33 mouse cellular contexts compared by ENCODE assay signal in genomic region chr11:96425193-96425592, GRCm38 (mm10). TPM values are rescaled to one million over a fixed set of nuclear protein-coding genes. Genes with fewer than 3 reads are reported as not detected.
DNase-seq lines count a peak whose midpoint lies in the region; ATAC-seq and TF ChIP-seq lines count a peak whose summit lies in the region.
"Had no signal": no experiment of that assay in that cellular context is flagged by ENCODE, and none has a peak within 500 bp of the region (broad histone marks: within the 10 kb centered on the region; RNA-seq: fewer than 3 reads in every experiment).

No protein-coding gene starts in this region.

- no peaks in the 10 kb centered on the region for H3K27me3 ChIP-seq in liver, postnatal 0 days (ENCODE audit: insufficient read depth, low read length)
- peaks cover 24% of the 10 kb centered on the region; the same call in 1 of the 2 replicates for H3K27me3 ChIP-seq in liver, embryonic 12.5 days (replicated peaks)
- H3K27me3 ChIP-seq in MEL (ENCODE audit: control insufficient read depth in 1 of 2, insufficient read depth in 2 of 2, low read length in 2 of 2), result peaks cover 4 to 10% of the 10 kb centered on the region in 2 experiments
- no peaks in the 10 kb centered on the region for H3K27me3 ChIP-seq in hindbrain, embryonic 16.5 days (replicated peaks; ENCODE audit: control insufficient read depth, insufficient read depth, low read length)
- no peaks in the 10 kb centered on the region for H3K27me3 ChIP-seq in hindbrain, embryonic 10.5 days (ENCODE audit: insufficient read depth, poor library complexity, severe bottlenecking)
- H3K27me3 ChIP-seq: forebrain, embryonic 15.5 days; hindbrain, embryonic 12.5 days; neural tube, embryonic 12.5 days had no signal

- H3K9ac ChIP-seq in liver, postnatal 0 days (replicated peaks), result no peak overlapping the region
- H3K9ac ChIP-seq in liver, embryonic 12.5 days, result no peak overlapping the region
- no peak overlapping the region for H3K9ac ChIP-seq in MEL (ENCODE audit: control insufficient read depth, low read depth, low read length, poor library complexity, severe bottlenecking)
- H3K9ac ChIP-seq in hindbrain, embryonic 16.5 days (ENCODE audit: low read depth, low read length), result no peak overlapping the region
- H3K9ac ChIP-seq: forebrain, embryonic 15.5 days; hindbrain, embryonic 12.5 days; limb, embryonic 15.5 days; liver, embryonic 15.5 days; midbrain, embryonic 12.5 days; neural tube, embryonic 12.5 days had no signal

- H3K4me3 ChIP-seq in liver, postnatal 0 days (ENCODE audit: low read depth, low read length), result no peak overlapping the region
- H3K4me3 ChIP-seq in liver, embryonic 12.5 days, result no peak overlapping the region
- H3K4me3 ChIP-seq in MEL (ENCODE audit: control insufficient read depth in 1 of 2, insufficient read depth in 1 of 2, low read depth in 2 of 2, low read length in 2 of 2), result no peak overlapping the region
- H3K4me3 ChIP-seq in hindbrain, embryonic 16.5 days (ENCODE audit: low read length), result no peak overlapping the region
- H3K4me3 ChIP-seq in hindbrain, embryonic 10.5 days, result no peak overlapping the region
- H3K4me3 ChIP-seq: embryonic facial prominence, embryonic 10.5 days; forebrain, embryonic 15.5 days; heart, embryonic 10.5 days; hindbrain, embryonic 12.5 days; limb, embryonic 15.5 days; liver, embryonic 15.5 days; midbrain, embryonic 12.5 days; neural tube, embryonic 12.5 days had no signal

- TF ChIP-seq CTCF in liver, postnatal 0 days (IDR thresholded peaks at IDR 0.05; ENCODE audit: low read depth), result 0 out of 2 replicates have a peak, but pooled peaks have one; percentile 5
- peak; percentile 29 to 48 (median 34) for TF ChIP-seq CTCF in MEL (IDR thresholded peaks at IDR 0.05 in 2 of 3, conservative IDR thresholded peaks at IDR 0.05 in 1 of 3; ENCODE audit: control insufficient read depth in 1 of 3, insufficient read depth in 1 of 3, low read depth in 2 of 3, low read length in 3 of 3, poor library complexity in 1 of 3, severe bottlenecking in 1 of 3)

- no peak for DNase-seq in liver, postnatal 0 days
- DNase-seq in 416B (ENCODE audit: low read depth) (peak; percentile 10), MEL (ENCODE audit: low read depth, low spot score) (peak; percentile 9)
- DNase-seq in CD4-positive helper T cell, adult 2 months (ENCODE audit: low read depth, low spot score), result peak; percentile 43
- DNase-seq in hindbrain, embryonic 10.5 days (ENCODE audit: low spot score), result no peak
- DNase-seq in left cerebral cortex, postnatal 36 days (ENCODE audit: low spot score in 2 of 2), result no peak
- DNase-seq: adrenal gland, adult 8-10 months; cerebellum, adult 11-12 months; cerebellum, postnatal 10 days; heart, postnatal 10 days; kidney, adult 8-10 months; kidney, postnatal 36 days; layer of hippocampus, postnatal 36 days; retina, postnatal 1 day; right cerebral cortex, postnatal 25 days; spleen, adult 18-20 months; thymus, adult 18-20 months had no signal

- TF ChIP-seq RAD21 in MEL (IDR thresholded peaks at IDR 0.05; ENCODE audit: low read depth, low read length), result no peak

- H3K36me3 ChIP-seq in liver, postnatal 0 days (replicated peaks; ENCODE audit: insufficient read depth, low read length), result no peaks in the 10 kb centered on the region
- H3K36me3 ChIP-seq in liver, embryonic 12.5 days, result no peaks in the 10 kb centered on the region
- H3K36me3 ChIP-seq in MEL (ENCODE audit: control insufficient read depth in 1 of 2, insufficient read depth in 2 of 2, low read length in 2 of 2), result no peaks in the 10 kb centered on the region
- H3K36me3 ChIP-seq in hindbrain, embryonic 16.5 days (ENCODE audit: control insufficient read depth, insufficient read depth, low read length), result no peaks in the 10 kb centered on the region
- H3K36me3 ChIP-seq in hindbrain, embryonic 10.5 days, result no peaks in the 10 kb centered on the region
- H3K36me3 ChIP-seq: embryonic facial prominence, embryonic 10.5 days; forebrain, embryonic 15.5 days; heart, embryonic 10.5 days; hindbrain, embryonic 12.5 days; limb, embryonic 15.5 days; liver, embryonic 15.5 days; midbrain, embryonic 12.5 days; neural tube, embryonic 12.5 days had no signal

- H3K79me2 ChIP-seq in MEL (ENCODE audit: control insufficient read depth, insufficient read depth, low read length, poor library complexity), result no peaks in the 10 kb centered on the region

- H3K27ac ChIP-seq in liver, postnatal 0 days (ENCODE audit: low read depth), result no peak overlapping the region
- no peak overlapping the region for H3K27ac ChIP-seq in liver, embryonic 12.5 days
- H3K27ac ChIP-seq in MEL (ENCODE audit: control insufficient read depth, low read depth, low read length), result no peak overlapping the region
- no peak overlapping the region for H3K27ac ChIP-seq in hindbrain, embryonic 16.5 days (ENCODE audit: low read depth, low read length)
- H3K27ac ChIP-seq in hindbrain, embryonic 10.5 days, result no peak overlapping the region
- H3K27ac ChIP-seq: embryonic facial prominence, embryonic 10.5 days; forebrain, embryonic 15.5 days; heart, embryonic 10.5 days; hindbrain, embryonic 12.5 days; limb, embryonic 15.5 days; liver, embryonic 15.5 days; midbrain, embryonic 12.5 days; neural tube, embryonic 12.5 days had no signal

- intact Hi-C loops in left cerebral cortex, postnatal 36 days (cut with DNase I), result no loop called here

- H3K9me3 ChIP-seq in liver, postnatal 0 days (ENCODE audit: low read length), result no peaks in the 10 kb centered on the region
- no peaks in the 10 kb centered on the region for H3K9me3 ChIP-seq in liver, embryonic 12.5 days (replicated peaks)
- no peaks in the 10 kb centered on the region for H3K9me3 ChIP-seq in MEL (replicated peaks; ENCODE audit: insufficient read depth, low read length)
- no peaks in the 10 kb centered on the region for H3K9me3 ChIP-seq in hindbrain, embryonic 16.5 days (ENCODE audit: control insufficient read depth, low read length)
- no peaks in the 10 kb centered on the region for H3K9me3 ChIP-seq in hindbrain, embryonic 10.5 days
- H3K9me3 ChIP-seq: embryonic facial prominence, embryonic 10.5 days; forebrain, embryonic 15.5 days; heart, embryonic 10.5 days; hindbrain, embryonic 12.5 days; limb, embryonic 15.5 days; liver, embryonic 15.5 days; midbrain, embryonic 12.5 days; neural tube, embryonic 12.5 days had no signal

- no peak for ATAC-seq in liver, postnatal 0 days
- no peak for ATAC-seq in liver, embryonic 12.5 days
- no peak for ATAC-seq in hindbrain, embryonic 16.5 days
- ATAC-seq: forebrain, embryonic 15.5 days; inflammation-experienced regulatory T-cells, adult 6 months had no signal

- 85% methylated on average over 6 of the region's 6 CpGs for WGBS in liver, postnatal 0 days (ENCODE audit: insufficient replicate concordance)
- WGBS in liver, embryonic 12.5 days (ENCODE audit: insufficient replicate concordance), result 83% methylated on average over 6 of the region's 6 CpGs
- WGBS in hindbrain, embryonic 16.5 days, result 91% methylated on average over 6 of the region's 6 CpGs
- WGBS in hindbrain, embryonic 10.5 days, result 85% methylated on average over 6 of the region's 6 CpGs

- TF ChIP-seq EP300 in liver, postnatal 0 days (IDR thresholded peaks at IDR 0.05; ENCODE audit: low read depth), result no peak
- no peak for TF ChIP-seq EP300 in MEL (IDR thresholded peaks at IDR 0.05; ENCODE audit: low read depth in 1 of 2, low read length in 2 of 2)

- H3K4me1 ChIP-seq in liver, postnatal 0 days (ENCODE audit: insufficient read depth), result peaks cover 11% of the 10 kb centered on the region; the same call in 1 of the 2 replicates
- peaks cover 4% of the 10 kb centered on the region; the same call in 1 of the 2 replicates for H3K4me1 ChIP-seq in liver, embryonic 12.5 days
- no peaks in the 10 kb centered on the region for H3K4me1 ChIP-seq in MEL (ENCODE audit: control insufficient read depth in 1 of 2, insufficient read depth in 2 of 2, low read length in 2 of 2)
- H3K4me1 ChIP-seq in hindbrain, embryonic 16.5 days (ENCODE audit: control insufficient read depth, insufficient read depth, low read depth, low read length), result no peaks in the 10 kb centered on the region; the same call in 1 of the 2 replicates
- peaks cover 4% of the 10 kb centered on the region; the same call in 1 of the 2 replicates for H3K4me1 ChIP-seq in hindbrain, embryonic 10.5 days (replicated peaks)
- H3K4me1 ChIP-seq: forebrain, embryonic 15.5 days; liver, embryonic 15.5 days; midbrain, embryonic 12.5 days had no signal

- no peak for TF ChIP-seq POLR2A in MEL (IDR thresholded peaks at IDR 0.05; ENCODE audit: control insufficient read depth in 1 of 2, insufficient read depth in 1 of 2, low read depth in 1 of 2, low read length in 2 of 2, poor library complexity in 1 of 2)

- H3K4me2 ChIP-seq in liver, postnatal 0 days (ENCODE audit: low read depth, low read length), result no peak overlapping the region
- H3K4me2 ChIP-seq in liver, embryonic 12.5 days, result no peak overlapping the region
- H3K4me2 ChIP-seq in hindbrain, embryonic 16.5 days (ENCODE audit: low read length), result no peak overlapping the region
- H3K4me2 ChIP-seq: forebrain, embryonic 15.5 days; hindbrain, embryonic 12.5 days; limb, embryonic 15.5 days; liver, embryonic 15.5 days; midbrain, embryonic 12.5 days; neural tube, embryonic 12.5 days had no signal

TF ChIP-seq in MEL, 35 proteins besides CTCF, POLR2A, EP300 and RAD21 (continues in another document):
- TF ChIP-seq SIN3A (IDR thresholded peaks at IDR 0.05; ENCODE audit: low read length) (no peak), MXI1 (IDR thresholded peaks at IDR 0.05; ENCODE audit: low read depth, low read length) (no peak), E2F4 (IDR thresholded peaks at IDR 0.05; ENCODE audit: borderline replicate concordance, low read depth, low read length) (no peak)

RNA-seq across cellular contexts. Expression of gene Skap1, which starts 39.2 kb away (rescaled TPM):
- polyA plus RNA-seq in liver, postnatal 0 days (2015; fragmentation: Nextera tagmentation; extraction: Ambion mirVana), result 0.35 and 0.45 TPM in 2 replicates
- 0.14 and 0.51 TPM in 2 replicates for polyA plus RNA-seq in liver, embryonic 12.5 days (2016; fragmentation: Nextera tagmentation; extraction: Ambion mirVana)
- not detected in 2 replicates for total RNA-seq in MEL (2012; rRNA removed)
- not detected for polyA plus RNA-seq in MEL (2012; ENCODE audit: insufficient read depth in 1 of 2, insufficient read length in 2 of 2, low read depth in 1 of 2, low replicate concordance in 2 of 2, missing spikeins in 1 of 2)
- 5.9 and 7.4 TPM in 2 replicates for polyA plus RNA-seq in hindbrain, embryonic 16.5 days (2015; fragmentation: Nextera tagmentation; extraction: Ambion mirVana)
- 0.61 and 1.3 TPM in 2 replicates for polyA plus RNA-seq in hindbrain, embryonic 10.5 days (2016; fragmentation: Nextera tagmentation; extraction: Ambion mirVana)
- total RNA-seq in left cerebral cortex, postnatal 36 days (2021), result 1 to 10 TPM; 2.5 to 2.7 TPM

RNA-seq across cellular contexts. Expression of gene Hoxb1, which starts 59.6 kb away (rescaled TPM):
- polyA plus RNA-seq in liver, postnatal 0 days (2015; fragmentation: Nextera tagmentation; extraction: Ambion mirVana), result not detected in 2 replicates
- polyA plus RNA-seq in liver, embryonic 12.5 days (2016; fragmentation: Nextera tagmentation; extraction: Ambion mirVana), result 0.14 and 0.22 TPM in 2 replicates
- not detected in 2 replicates for total RNA-seq in MEL (2012; rRNA removed)
- polyA plus RNA-seq in MEL (2012; ENCODE audit: insufficient read depth in 1 of 2, insufficient read length in 2 of 2, low read depth in 1 of 2, low replicate concordance in 2 of 2, missing spikeins in 1 of 2), result not detected
- 0.21 and 0.35 TPM in 2 replicates for polyA plus RNA-seq in hindbrain, embryonic 16.5 days (2015; fragmentation: Nextera tagmentation; extraction: Ambion mirVana)
- polyA plus RNA-seq in hindbrain, embryonic 10.5 days (2016; fragmentation: Nextera tagmentation; extraction: Ambion mirVana), result 15.4 and 22.7 TPM in 2 replicates
- total RNA-seq in left cerebral cortex, postnatal 36 days (2021), result not detected
- total RNA-seq: adrenal gland, adult 8-10 months; gastrocnemius, adult 8-10 months; heart, postnatal 10 days; layer of hippocampus, adult 8-10 months; layer of hippocampus, postnatal 36 days; left cerebral cortex, postnatal 25 days; megakaryocyte, adult 5-6 weeks had no signal
- polyA plus RNA-seq: cortical plate, adult 2 months; forebrain, embryonic 15.5 days; inflammation-experienced regulatory T-cells, adult 6 months; limb, embryonic 15.5 days; liver, embryonic 15.5 days; midbrain, embryonic 12.5 days had no signal

Comparison
In these comparisons a context has a peak if more than half of its experiments do, and no peak if none do; other contexts are left out.
1. RNA of gene Hoxb1, which starts 59.6 kb away (polyA plus RNA-seq): 15.4 to 22.7 TPM in hindbrain, embryonic 10.5 days; 0.21 to 0.35 TPM in hindbrain, embryonic 16.5 days, 0.14 to 0.22 TPM in liver, embryonic 12.5 days, not detected in liver, postnatal 0 days and not detected in MEL; every median in the first group is over 10 times any median in the second.
2. DNase-seq: peak in 416B (single experiment), CD4-positive helper T cell, adult 2 months (single experiment) and MEL (single experiment); none in liver, postnatal 0 days (single experiment), hindbrain, embryonic 10.5 days (single experiment) and left cerebral cortex, postnatal 36 days (0 of 2).